28 mouse cellular contexts compared by ENCODE assay signal in the genomic region with DNA sequence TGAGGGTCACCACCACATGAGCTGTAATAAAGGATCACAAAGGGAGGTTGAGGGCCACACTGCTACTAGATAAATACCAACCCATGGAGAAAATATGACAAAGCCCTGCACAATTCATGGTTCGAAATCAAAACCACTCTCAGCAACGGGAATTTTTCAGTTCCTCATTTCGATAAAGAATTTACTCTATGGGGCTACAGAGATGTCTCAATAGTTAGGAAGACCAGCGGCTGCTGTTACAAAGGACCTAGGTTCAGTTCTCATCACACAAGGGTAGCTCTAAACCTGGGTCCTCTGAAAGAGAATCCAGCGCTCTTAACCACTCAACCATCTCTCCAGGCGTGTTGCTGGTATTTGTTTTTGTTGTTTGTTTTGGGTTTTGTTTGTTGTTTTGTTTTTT. TPM values are rescaled to one million over a fixed set of nuclear protein-coding genes. Genes with fewer than 3 reads are reported as not detected.
"Had no signal": no experiment of that assay in that cellular context is flagged by ENCODE, and none has a peak within 500 bp of the region (broad histone marks: within the 10 kb centered on the region; RNA-seq: fewer than 3 reads in every experiment).

No protein-coding gene starts in this region.

- DNase-seq: gastrocnemius, postnatal 14 days; gastrocnemius, postnatal 36 days; heart, adult 18-20 months; heart, postnatal 10 days; heart, postnatal 4 days; kidney, adult 11 months; kidney, adult 2 months; kidney, adult 9 months; kidney, postnatal 14 days; kidney, postnatal 36 days; layer of hippocampus, adult 9-11 months; layer of hippocampus, postnatal 36 days; left cerebral cortex, postnatal 4 days had no signal

- ATAC-seq: hindbrain, postnatal 0 days; intestine, embryonic 16.5 days; liver, embryonic 12.5 days had no signal

RNA-seq across cellular contexts. Expression of a gene that starts 31.4 kb away (rescaled TPM):
- total RNA-seq: gastrocnemius, adult 18-20 months; gastrocnemius, adult 8-10 months; gastrocnemius, postnatal 14 days; gastrocnemius, postnatal 36 days; heart, adult 18-20 months; heart, adult 8-10 months; heart, postnatal 10 days; heart, postnatal 25 days; heart, postnatal 4 days; hindbrain, postnatal 0 days; layer of hippocampus, adult 18-20 months; layer of hippocampus, adult 8-10 months; layer of hippocampus, postnatal 14 days; layer of hippocampus, postnatal 36 days; left cerebral cortex, adult 18-20 months; left cerebral cortex, adult 8-10 months; left cerebral cortex, postnatal 10 days; left cerebral cortex, postnatal 25 days; left cerebral cortex, postnatal 4 days; liver, adult 2 months had no signal
